Mouse (Mus musculus): Measurements from ENCODE around the gene Mtfr1l.
A peak's percentile ranks its signal among the peaks of the same experiment; 100 is the strongest.

Mtfr1l gene

GRCm38 (mm10) chr4:134557626-134558249 lies 22.6 kb upstream of the Mtfr1l start:
- DNase-seq (ENCODE audit: low spot score in 2 of 2) = no peak

- DNase-seq (ENCODE audit: low spot score in 2 of 2) = no peak
Measured at GRCm38 (mm10) chr4:134555956-134556580, 20.9 kb upstream of the Mtfr1l start.

- no peak for DNase-seq (ENCODE audit: low spot score in 2 of 2)
Measured at GRCm38 (mm10) chr4:134553631-134554030, 18.4 kb upstream of the Mtfr1l start.

- no peak for DNase-seq (ENCODE audit: low spot score in 2 of 2)
Measured at GRCm38 (mm10) chr4:134551494-134552316, 16.5 kb upstream of the Mtfr1l start, which contains the start of gene Selenon. TSS of gene Selenon (minus strand) at chr4:134552166.

- no peak for DNase-seq (ENCODE audit: low spot score in 2 of 2)
Measured at GRCm38 (mm10) chr4:134549899-134550298, 14.7 kb upstream of the Mtfr1l start.

GRCm38 (mm10) chr4:134548169-134548938 lies 13.2 kb upstream of the Mtfr1l start:
- DNase-seq (ENCODE audit: low spot score in 2 of 2) = no peak

GRCm38 (mm10) chr4:134546814-134547705 lies 11.9 kb upstream of the Mtfr1l start:
- DNase-seq (ENCODE audit: low spot score in 2 of 2) = no peak

GRCm38 (mm10) chr4:134543261-134543660 lies 8.1 kb upstream of the Mtfr1l start:
- peak; percentile 96 to 97 for DNase-seq (ENCODE audit: low spot score in 2 of 2)

- no peak for DNase-seq (ENCODE audit: low spot score in 2 of 2)
Measured at GRCm38 (mm10) chr4:134542726-134543125, 7.5 kb upstream of the Mtfr1l start.

- no peak for DNase-seq (ENCODE audit: low spot score in 2 of 2)
Measured at GRCm38 (mm10) chr4:134538997-134539580, 3.9 kb upstream of the Mtfr1l start.

- peak; percentile 53 to 64 for DNase-seq (ENCODE audit: low spot score in 2 of 2)
Measured at GRCm38 (mm10) chr4:134535787-134536151, 582 bp upstream of the Mtfr1l start.

GRCm38 (mm10) chr4:134534124-134534886 lies 882 bp downstream of the Mtfr1l start:
- no peak for DNase-seq (ENCODE audit: low spot score in 2 of 2)

- no peak for DNase-seq (ENCODE audit: low spot score in 2 of 2)
Measured at GRCm38 (mm10) chr4:134533421-134533820, 1.8 kb downstream of the Mtfr1l start.

GRCm38 (mm10) chr4:134532928-134533327 lies 2.3 kb downstream of the Mtfr1l start:
- DNase-seq (ENCODE audit: low spot score in 2 of 2) = no peak

- DNase-seq (ENCODE audit: low spot score in 2 of 2) = no peak
Measured at GRCm38 (mm10) chr4:134526220-134526619, 9.0 kb downstream of the Mtfr1l start.

GRCm38 (mm10) chr4:134525806-134526205 lies 9.4 kb downstream of the Mtfr1l start:
- DNase-seq (ENCODE audit: low spot score in 2 of 2) = no peak

- no peak for DNase-seq (ENCODE audit: low spot score in 2 of 2)
Measured at GRCm38 (mm10) chr4:134523447-134523846, 11.7 kb downstream of the Mtfr1l start.

- DNase-seq (ENCODE audit: low spot score in 2 of 2) = no peak
Measured at GRCm38 (mm10) chr4:134519281-134519680, 15.9 kb downstream of the Mtfr1l start.

- DNase-seq (ENCODE audit: low spot score in 2 of 2) = no peak
Measured at GRCm38 (mm10) chr4:134518541-134518940, 16.6 kb downstream of the Mtfr1l start.

- peak; percentile 53 for DNase-seq (ENCODE audit: low spot score in 2 of 2)
Measured at GRCm38 (mm10) chr4:134517719-134518118, 17.5 kb downstream of the Mtfr1l start.

Measured in right cerebral cortex, adult 2 months (tissue).